Mouse (Mus musculus): ENCODE measurements at regions not wholly inside any gene's neighbourhood (a gene's known extent, or its start where the extent isn't known, plus 50 kb on each side); places are given as distances from the start of the nearest gene placed in this dataset.

DNA sequence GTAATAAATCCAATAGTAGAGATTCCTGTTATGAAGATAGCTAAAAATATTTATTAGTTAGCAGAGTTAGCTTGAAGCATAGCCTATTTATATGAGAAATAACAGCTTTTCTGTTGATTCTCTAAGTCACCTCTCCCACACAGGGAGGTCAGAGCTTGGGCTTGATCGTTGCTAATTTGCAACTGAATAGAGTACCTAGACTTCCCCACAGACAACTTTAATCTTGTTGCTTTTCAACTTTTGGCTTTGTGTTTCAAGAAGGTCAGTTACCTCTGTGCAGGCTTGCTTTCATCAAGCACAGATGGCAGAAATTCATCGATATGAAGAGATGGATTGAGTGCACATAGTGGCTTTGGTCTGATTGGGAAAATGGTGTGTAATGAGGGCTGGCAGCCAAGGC is 118.9 kb upstream of the Nr2f1 start:
- TF ChIP-seq CTCF (IDR thresholded peaks at IDR 0.05): no peak
- no peak for TF ChIP-seq EP300 (IDR thresholded peaks at IDR 0.05)
